Mouse (Mus musculus) brain, embryonic 14.5 days (tissue): Measurements from ENCODE around the gene Mall. TPM values are rescaled to one million over a fixed set of nuclear protein-coding genes. Genes with fewer than 3 reads are reported as not detected.
A peak's percentile ranks its signal among the peaks of the same experiment; 100 is the strongest.

Experiments
- DNase-seq: peaks from one replicate; pipeline ENCODE4 v3.0.0-alpha.2; 2011; ENCODE audit warnings: low read depth
- CTCF ChIP-seq: fragments of 200-500 bp; IDR thresholded peaks from 2 replicates; pipeline ENCODE4 v1.5.1; 2012; ENCODE audit warnings: inconsistent platforms, mild to moderate bottlenecking, moderate library complexity, borderline replicate concordance; ENCODE audit not compliant: insufficient read depth, insufficient read length; ENCODE audit errors: extremely low read depth
- POLR2A ChIP-seq: fragments of 200-500 bp; IDR thresholded peaks from 2 replicates; pipeline ENCODE4 v1.6.1; 2012; ENCODE audit warnings: mild to moderate bottlenecking, inconsistent platforms, borderline replicate concordance; ENCODE audit not compliant: poor library complexity, insufficient read depth, insufficient read length, severe bottlenecking; ENCODE audit errors: extremely low read depth
- polyA plus RNA-seq: library from polyadenylated mRNA; depleted of rRNA; stranded (reverse); fragments of >200 nt; gene quantifications from 2 replicates; pipeline ENCODE4 v1.2.3, GENCODE M21; 2012; rRNA removed

Gene Mall
- polyA plus RNA-seq = 1.3 and 1.6 TPM in 2 replicates

DNA sequence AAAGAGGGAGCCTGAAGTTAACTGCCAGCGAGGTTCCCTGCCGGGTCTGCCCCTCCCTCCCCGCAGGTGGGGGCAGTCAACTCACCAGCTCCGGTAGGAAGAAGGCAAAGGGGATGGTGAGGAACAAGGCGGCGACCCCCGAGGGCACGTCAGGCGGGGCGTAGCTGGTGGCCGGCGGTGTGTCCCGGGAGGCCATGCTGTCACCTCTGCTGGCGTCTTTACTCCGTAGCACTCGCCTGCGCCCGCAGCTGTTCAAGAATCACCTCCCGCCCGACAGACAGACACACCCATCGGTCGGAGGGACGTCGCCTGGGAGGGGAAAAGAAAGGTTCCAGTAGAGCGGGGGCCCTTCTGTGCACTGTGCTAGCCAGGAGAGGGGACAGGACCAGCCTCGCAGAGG, at the start of gene Mall:
Gene Mall, minus strand, starts transcription at position 262 of the 400 bp plus-strand sequence.
- TF ChIP-seq POLR2A (no peak), CTCF (no peak)
- DNase-seq = no peak

DNA sequence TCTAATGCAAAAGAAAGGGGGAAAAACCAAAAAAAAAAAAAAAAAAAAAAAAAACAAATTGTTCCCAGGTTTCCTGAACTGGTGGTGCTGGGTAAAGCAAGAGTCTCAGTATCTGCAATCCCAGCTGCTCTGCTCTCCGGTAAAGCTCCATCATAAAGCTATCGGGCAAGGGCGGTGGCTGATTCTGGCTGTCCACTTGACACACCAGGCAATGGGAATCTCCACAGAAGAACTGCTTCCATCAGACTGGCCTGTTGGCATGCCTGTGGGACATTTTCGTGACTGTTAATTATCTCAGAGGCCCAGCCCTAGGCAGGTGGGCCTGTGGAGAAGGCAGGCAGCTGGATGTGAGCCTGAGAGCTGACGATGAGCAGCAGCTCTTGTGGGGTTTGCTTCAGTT, 48.7 kb upstream of the Mall start:
- TF ChIP-seq POLR2A (no peak), CTCF (no peak)
- no peak for DNase-seq

DNA sequence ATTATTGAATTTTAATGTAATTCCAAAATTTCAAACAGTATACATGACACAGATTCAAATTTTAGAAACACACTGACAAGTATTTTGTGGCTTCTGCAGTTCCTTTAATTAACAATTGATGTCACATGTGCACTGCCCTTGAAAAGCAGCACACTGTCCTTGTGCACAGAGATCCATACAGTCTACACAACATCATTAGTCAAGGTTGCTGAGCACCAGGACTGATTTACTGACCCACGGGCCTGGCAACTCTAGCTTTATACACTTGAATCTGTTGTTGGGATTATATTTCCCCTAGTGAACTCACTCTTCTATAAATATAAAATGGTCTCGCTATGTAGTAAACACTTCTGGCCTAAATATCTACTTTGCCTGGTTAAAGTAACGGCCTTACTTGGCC, 45.3 kb upstream of the Mall start:
- TF ChIP-seq CTCF (no peak), POLR2A (no peak)
- DNase-seq = peak; percentile 31

DNA sequence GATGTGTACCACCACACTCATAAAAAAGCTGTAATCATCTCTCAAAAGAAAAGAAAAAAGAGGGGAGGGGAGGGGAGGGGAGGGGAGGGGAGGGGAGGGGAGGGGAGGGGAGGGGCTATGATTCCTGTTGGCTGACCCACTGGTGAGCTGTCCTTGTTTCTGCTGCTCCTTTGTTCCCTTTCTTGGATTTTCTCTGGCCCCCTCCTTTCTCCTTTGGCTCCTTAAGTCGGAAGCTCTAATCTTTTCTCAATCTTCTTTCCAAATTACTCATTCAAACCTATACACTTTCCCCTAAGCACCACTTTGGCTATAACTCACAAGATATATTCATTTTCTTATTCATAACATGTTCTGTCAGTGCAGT, 44.8 kb upstream of the Mall start:
- no peak for TF ChIP-seq POLR2A
- TF ChIP-seq CTCF = no peak
- DNase-seq = peak; percentile 52

DNA sequence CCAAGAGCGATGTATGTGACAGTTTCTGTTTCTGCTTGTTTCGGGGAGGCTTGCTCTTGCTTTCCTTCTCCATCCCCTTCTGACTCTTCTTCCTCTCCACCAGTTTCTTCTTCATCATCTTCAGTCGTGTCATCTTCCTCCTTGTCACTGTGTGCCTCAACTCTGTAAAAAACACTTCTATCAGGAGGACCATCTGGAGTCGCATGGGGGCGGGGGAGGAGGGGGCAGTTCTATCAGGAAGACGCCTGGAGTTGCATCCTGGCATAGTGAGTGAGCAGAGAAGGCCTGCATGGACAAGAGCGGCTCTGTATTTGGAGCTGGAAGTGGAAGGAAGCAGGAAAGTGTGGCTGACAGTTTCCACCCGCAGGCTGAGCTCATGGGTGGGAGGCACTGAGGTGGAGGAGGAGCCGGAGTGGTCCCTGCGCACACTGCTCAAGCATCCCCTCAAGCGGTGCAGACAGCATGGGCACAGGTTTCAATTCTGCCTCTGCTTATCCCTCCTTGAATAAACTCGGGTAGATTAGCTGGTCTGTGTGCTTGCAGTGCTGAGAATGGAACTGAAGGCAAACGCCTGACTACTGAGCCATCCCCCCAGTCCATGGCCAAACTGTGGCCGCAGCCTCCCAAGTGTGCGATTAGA, 44.3 kb upstream of the Mall start:
- TF ChIP-seq POLR2A = no peak
- TF ChIP-seq CTCF = no peak
- DNase-seq = peak; percentile 56

DNA sequence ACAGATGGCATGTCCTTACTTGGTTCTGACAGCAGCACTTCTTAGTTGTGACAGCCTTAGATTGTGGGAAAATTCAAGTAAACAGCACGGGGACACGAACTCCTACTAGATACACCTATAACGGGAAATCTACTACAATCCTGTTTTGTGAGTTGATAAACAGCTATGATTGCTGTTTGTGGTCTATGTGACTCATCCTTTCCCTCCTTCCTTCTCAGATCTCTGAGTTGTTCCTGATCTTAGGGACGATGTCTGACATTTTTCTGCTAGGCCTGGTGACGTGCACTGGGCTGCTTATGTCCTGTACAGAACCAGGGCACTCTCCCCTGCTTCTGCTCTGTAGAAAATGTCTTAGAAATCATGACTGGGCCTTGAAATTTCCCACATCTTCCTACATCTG, 31.9 kb upstream of the Mall start:
- TF ChIP-seq CTCF = no peak
- TF ChIP-seq POLR2A = no peak
- DNase-seq = no peak

DNA sequence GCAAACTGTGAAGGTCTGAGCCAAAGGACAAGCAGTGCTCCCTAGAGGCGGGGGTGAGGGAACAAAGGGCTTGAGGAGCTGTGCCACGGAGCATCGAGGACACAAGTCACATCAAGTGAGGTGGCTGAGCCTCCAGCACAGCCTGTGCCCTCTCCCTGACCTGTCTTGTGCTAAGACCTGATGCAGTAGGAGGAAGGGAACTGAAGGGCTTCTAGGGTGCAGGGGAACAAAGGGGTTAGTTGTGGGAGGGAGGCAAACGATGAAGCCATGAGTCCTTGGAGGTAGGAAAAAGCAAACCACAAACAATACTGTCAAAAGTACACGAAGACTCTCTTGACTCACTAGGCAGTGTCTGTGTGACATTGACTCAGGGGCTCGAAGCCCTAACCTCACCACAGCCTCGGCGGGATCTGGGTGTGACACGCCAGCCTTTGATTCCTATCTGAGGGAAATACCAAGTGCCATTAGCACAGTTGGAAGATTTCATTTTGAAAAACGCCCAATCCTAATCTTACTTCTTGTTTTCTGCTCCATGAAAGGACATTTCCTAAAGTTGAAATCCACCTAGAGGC, 30.8 kb upstream of the Mall start:
- DNase-seq = no peak
- no peak for TF ChIP-seq CTCF
- TF ChIP-seq POLR2A = no peak

DNA sequence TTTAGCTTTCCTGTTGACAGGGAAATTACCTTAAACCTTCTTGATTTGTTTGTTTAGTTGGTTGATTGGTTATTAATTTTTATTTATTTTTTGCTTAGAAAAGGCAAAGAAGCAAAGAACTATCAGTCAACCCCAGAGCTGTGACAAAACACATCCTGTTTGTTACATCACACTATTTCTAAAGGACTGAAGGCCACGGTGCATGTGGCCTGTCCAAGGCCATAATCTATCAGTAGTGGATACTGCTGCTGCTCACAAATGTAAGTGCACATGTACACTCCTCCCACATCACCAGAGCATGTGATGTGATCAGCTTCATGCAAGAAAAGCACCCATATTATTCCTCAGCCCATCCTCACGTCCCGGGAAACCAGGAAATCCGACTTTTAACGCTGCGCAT, 30.3 kb upstream of the Mall start:
- no peak for DNase-seq
- TF ChIP-seq CTCF (no peak), POLR2A (no peak)

DNA sequence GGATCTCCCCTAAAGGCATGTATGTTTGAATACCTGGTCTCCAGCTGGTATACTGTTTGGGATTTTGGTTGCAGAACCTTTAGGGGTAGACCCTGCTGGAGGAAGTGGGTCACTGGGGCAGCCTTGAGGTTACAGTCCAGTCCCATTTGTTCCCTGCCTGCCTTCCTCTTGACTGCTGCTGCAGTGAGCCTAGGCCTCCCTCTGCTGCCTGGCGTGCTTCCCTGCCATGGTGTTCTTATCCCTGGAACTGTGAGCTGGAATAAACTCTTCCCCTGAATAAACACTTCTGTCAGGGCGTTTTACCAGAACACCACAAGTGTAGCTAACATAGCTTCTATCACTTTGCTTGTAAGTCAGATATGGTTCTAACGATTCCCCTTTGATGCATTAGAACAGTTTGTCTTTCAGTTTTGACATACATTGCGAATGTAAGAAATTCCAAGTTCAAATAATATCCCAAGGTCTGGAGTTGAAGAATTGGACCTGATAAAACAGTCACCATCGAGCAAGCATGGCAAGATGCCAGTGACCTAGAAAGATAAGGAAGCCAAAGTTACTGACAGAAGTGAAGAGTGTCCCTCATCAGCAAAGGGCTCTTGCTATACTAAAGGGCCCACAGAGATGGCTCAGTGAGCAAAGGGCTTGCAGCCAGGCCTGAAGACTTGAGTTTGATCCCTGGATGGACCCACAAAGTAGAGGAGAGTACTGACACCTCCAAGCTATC, 29.6 kb upstream of the Mall start:
- TF ChIP-seq POLR2A = no peak
- TF ChIP-seq CTCF = no peak
- no peak for DNase-seq

DNA sequence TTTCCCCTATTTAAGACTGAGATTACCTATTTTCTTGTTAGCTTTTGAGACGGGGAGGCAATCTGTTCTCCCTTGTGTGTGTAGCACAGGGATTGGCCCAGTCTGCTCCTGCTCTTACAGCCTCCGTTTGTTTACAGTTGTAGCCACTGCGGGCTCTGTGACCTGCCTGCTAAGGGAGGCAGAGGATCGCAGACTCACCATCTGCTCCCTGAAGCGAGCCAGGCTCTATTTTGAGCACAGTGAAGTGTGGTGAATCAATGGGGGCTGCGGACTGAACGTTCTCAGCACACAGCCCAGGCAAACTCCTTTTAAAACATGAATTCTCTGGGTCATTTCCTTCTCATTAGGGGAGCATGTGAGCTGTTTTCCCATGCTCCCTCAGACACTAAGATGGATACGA, 27.4 kb upstream of the Mall start:
- DNase-seq = peak; percentile 82
- TF ChIP-seq POLR2A = no peak
- TF ChIP-seq CTCF = no peak

DNA sequence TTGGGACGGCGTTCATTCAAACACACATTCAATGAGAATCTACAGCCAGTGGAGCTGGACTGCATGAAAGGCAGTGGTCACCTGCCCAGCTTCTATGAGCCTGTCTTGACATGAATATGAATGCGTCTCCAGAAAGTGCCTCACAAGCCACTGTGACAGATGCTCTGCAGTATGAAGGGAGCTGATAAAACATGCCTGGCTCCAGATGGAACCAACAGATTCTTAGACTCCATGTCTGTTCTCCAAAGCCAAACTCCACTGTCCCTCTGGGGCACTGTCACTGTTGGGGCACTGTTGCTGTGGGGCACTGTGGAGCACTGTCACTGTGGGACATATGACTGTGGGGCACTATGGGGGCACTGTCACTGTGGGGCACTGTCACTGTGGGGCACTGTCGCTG, 24.4 kb upstream of the Mall start:
- TF ChIP-seq CTCF (no peak), POLR2A (no peak)
- peak; percentile 39 for DNase-seq
